Mouse (Mus musculus): Measurements from ENCODE around the gene Dpp4. TPM values are rescaled to one million over a fixed set of nuclear protein-coding genes. Genes with fewer than 3 reads are reported as not detected.
A peak's percentile ranks its signal among the peaks of the same experiment; 100 is the strongest.

The Dpp4 gene
- 5.4 and 5.9 TPM in 2 replicates for total RNA-seq (2014; rRNA removed)
- polyA plus RNA-seq (2015; fragmentation: Nextera tagmentation; extraction: Ambion mirVana) = 2.2 and 3.5 TPM in 2 replicates

DNA sequence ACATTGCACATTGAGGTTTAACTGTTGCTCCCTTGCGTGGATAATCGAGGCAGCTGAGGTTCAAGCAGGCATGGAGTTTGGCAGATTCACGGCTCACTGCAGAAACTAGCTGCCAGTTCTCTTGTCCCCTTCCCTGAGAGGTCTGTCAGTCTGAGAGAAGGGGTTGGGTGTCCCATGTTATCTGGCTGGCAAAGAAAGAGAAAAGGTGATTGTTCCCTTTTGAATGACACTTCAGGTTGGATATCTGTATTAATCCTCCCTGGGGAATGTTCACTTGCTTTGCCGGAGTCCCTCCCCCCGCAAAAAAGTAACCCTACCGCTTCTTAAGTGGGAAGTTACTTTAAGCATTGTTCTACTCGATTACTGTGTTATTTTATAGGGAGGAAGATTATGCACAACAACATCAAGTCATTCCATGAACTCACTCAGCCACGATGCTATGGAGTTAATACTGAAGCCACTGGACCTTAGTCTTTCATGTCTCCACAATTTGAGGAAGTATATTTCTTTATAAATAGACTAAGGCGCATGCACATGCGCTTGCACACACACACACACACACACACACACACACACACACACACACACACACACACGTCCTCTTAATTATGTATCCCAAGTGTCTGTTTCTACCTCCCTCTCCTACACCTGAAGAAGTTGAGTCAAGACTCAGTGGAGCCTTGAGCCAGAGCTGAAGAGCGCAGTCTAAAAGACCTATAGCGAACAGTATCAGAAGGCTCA lies at the start of gene Dpp4:
Gene Dpp4, minus strand, starts transcription at position 151 of the 741 bp plus-strand sequence.
- DNase-seq (ENCODE audit: low spot score) = no peak
- H3K4me3 ChIP-seq (ENCODE audit: low read depth, low read length) = peak within 1 kb of the TSS; percentile 30
- no peaks in the 10 kb centered on the region for H3K36me3 ChIP-seq (ENCODE audit: insufficient read depth, low read length)
- peak within 1 kb of the TSS; percentile 62 for H3K4me2 ChIP-seq (ENCODE audit: low read depth, low read length, poor library complexity, severe bottlenecking)
- H3K27ac ChIP-seq (ENCODE audit: low read depth, low read length) = no peak within 1 kb of the TSS
- peaks cover 3% of the 10 kb centered on the region; the same call in 1 of the 2 replicates for H3K27me3 ChIP-seq (ENCODE audit: insufficient read depth, low read length)
- WGBS = 49% methylated on average over 13 of the region's 13 CpGs
- no peaks in the 10 kb centered on the region for H3K4me1 ChIP-seq (ENCODE audit: insufficient read depth, low read length)
- no peak for TF ChIP-seq CTCF (IDR thresholded peaks at IDR 0.05)
- 0 out of 2 replicates have a peak within 1 kb of the TSS, but pooled peaks have one; percentile 14 for H3K9ac ChIP-seq (replicated peaks; ENCODE audit: low read length, poor library complexity, severe bottlenecking)
- no peaks in the 10 kb centered on the region for H3K9me3 ChIP-seq (ENCODE audit: low read length)
- no peak for ATAC-seq (ENCODE audit: low FRiP score)

DNA sequence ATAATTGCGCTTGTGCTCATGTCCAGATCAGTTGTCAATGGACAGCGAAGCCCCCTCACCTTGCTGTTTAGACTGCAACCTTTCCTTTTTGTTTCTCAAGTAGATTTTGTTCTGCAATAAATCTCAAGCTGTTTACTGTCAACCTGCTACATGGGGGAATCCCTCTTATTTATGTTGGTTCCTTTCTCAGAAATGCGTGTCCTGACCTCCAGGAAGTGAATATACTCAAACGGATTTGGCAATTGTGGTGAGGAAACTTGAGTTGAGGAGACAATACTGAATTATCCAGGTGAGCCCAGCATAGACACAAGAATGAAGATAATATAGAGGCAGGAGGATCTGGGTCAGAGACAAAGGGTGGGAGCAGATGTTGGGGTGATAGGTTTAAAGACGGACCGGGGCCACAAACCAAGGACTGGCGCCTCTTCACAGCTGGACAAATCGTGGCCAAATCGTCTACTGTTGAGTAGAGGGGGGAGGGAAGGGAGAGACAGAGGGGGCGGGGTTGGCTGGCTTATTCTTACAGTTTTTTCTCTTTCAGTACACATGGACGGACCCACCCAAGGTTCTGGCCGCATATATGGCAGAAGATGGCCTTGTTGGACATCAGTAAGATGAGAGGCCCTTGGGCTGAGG lies 48.9 kb upstream of the Dpp4 start:
- H3K9me3 ChIP-seq (ENCODE audit: low read length) = no peaks in the 10 kb centered on the region
- H3K27ac ChIP-seq (ENCODE audit: low read depth, low read length) = no peak overlapping the region
- H3K4me2 ChIP-seq (ENCODE audit: low read depth, low read length, poor library complexity, severe bottlenecking) = no peak overlapping the region
- DNase-seq (ENCODE audit: low spot score) (no peak), ATAC-seq (ENCODE audit: low FRiP score) (no peak)
- no peak overlapping the region for H3K4me3 ChIP-seq (ENCODE audit: low read depth, low read length)
- no peak overlapping the region for H3K9ac ChIP-seq (replicated peaks; ENCODE audit: low read length, poor library complexity, severe bottlenecking)
- no peak for TF ChIP-seq CTCF (IDR thresholded peaks at IDR 0.05)
- H3K4me1 ChIP-seq (ENCODE audit: insufficient read depth, low read length) = no peaks in the 10 kb centered on the region
- no peaks in the 10 kb centered on the region for H3K36me3 ChIP-seq (ENCODE audit: insufficient read depth, low read length)
- 0 out of 2 replicates have a peak, but pooled peaks cover 4% of the 10 kb centered on the region for H3K27me3 ChIP-seq (ENCODE audit: insufficient read depth, low read length)
- 93% methylated on average over 12 of the region's 12 CpGs for WGBS

DNA sequence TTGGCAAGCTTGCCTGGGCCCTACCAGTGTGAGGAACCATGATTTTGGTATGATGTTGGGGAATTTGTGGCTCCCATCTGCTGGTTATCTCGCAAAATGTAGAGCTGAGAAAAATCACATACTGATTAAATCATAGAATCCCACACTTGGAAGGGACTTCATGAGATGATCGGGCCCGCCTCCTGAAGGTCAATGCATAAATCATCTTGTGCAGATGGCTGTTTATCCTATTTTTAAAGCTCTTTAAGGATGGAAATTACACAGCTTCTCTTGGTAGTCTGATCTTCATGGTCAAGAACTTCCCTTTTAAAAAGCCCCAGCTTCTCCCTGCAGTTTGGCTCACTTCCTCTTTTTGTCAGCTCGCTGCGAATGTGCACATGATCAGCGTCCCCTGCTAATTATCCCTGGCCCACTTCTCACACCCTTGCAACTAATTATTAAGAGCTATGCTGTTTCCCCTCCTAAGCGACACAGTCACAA lies 48.2 kb upstream of the Dpp4 start:
- Histone ChIP-seq H3K4me3 (ENCODE audit: low read depth, low read length) (no peak overlapping the region), H3K4me1 (ENCODE audit: insufficient read depth, low read length) (no peaks in the 10 kb centered on the region), H3K9ac (replicated peaks; ENCODE audit: low read length, poor library complexity, severe bottlenecking) (no peak overlapping the region), H3K4me2 (ENCODE audit: low read depth, low read length, poor library complexity, severe bottlenecking) (no peak overlapping the region), H3K27me3 (ENCODE audit: insufficient read depth, low read length) (0 out of 2 replicates have a peak, but pooled peaks cover 4% of the 10 kb centered on the region), H3K36me3 (ENCODE audit: insufficient read depth, low read length) (no peaks in the 10 kb centered on the region), H3K27ac (ENCODE audit: low read depth, low read length) (no peak overlapping the region), H3K9me3 (ENCODE audit: low read length) (no peaks in the 10 kb centered on the region)
- DNase-seq (ENCODE audit: low spot score) (peak; percentile 5), ATAC-seq (ENCODE audit: low FRiP score) (no peak)
- TF ChIP-seq CTCF (IDR thresholded peaks at IDR 0.05) = no peak
- 84% methylated on average over 7 of the region's 7 CpGs for WGBS

DNA sequence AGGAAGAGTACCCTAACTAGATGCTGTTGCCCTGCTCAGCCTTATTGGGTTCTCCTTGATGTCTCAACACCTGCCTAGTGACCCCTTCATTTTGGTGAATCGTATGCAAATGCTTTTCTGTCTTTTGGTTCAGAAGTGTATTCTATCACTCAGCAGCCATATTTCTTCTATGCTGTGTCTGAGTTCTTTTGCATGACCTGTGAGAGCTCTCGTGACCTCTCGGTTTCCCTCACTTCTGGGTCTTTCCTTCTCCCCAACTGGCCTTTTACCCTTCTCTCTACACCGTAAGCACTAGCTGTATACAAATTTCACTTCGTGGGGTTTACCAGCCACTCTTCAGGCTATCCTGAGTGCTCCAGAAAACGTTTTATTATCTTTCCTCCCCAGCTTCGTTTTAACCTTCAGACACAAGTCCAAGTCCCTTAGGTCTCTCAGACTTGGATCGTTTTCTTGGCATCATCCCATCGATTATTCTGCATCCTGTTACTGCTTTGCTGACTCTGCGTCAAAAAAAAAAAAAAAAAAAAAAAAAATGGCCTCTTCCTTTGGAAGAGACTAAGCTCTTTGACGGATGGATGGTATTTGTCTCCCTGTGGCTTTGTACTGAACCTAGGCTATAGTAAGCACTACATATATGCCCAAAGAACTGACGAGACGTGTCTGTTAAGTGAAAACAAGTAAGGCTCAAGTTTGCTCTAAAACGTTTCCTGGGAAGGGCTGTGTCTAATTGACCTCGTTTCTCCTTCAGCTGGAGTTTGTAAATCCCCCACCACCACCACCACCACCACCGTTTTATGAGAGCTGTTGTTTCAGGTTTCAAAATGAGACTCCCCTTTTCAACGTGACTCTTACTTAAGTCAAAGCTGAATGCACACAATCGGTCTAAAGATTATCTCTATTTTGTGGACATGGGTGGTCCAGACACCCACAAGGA lies 47.5 kb upstream of the Dpp4 start:
- no peak overlapping the region for H3K9ac ChIP-seq (replicated peaks; ENCODE audit: low read length, poor library complexity, severe bottlenecking)
- H3K27ac ChIP-seq (ENCODE audit: low read depth, low read length) = no peak overlapping the region
- ATAC-seq (ENCODE audit: low FRiP score) = no peak
- TF ChIP-seq CTCF (IDR thresholded peaks at IDR 0.05) = no peak
- 0 out of 2 replicates have a peak, but pooled peaks cover 4% of the 10 kb centered on the region for H3K27me3 ChIP-seq (ENCODE audit: insufficient read depth, low read length)
- H3K9me3 ChIP-seq (ENCODE audit: low read length) = no peaks in the 10 kb centered on the region
- no peaks in the 10 kb centered on the region for H3K4me1 ChIP-seq (ENCODE audit: insufficient read depth, low read length)
- no peak overlapping the region for H3K4me2 ChIP-seq (ENCODE audit: low read depth, low read length, poor library complexity, severe bottlenecking)
- no peaks in the 10 kb centered on the region for H3K36me3 ChIP-seq (ENCODE audit: insufficient read depth, low read length)
- 66% methylated on average over 18 of the region's 18 CpGs for WGBS
- H3K4me3 ChIP-seq (ENCODE audit: low read depth, low read length) = no peak overlapping the region
- DNase-seq (ENCODE audit: low spot score) = peak; percentile 42

DNA sequence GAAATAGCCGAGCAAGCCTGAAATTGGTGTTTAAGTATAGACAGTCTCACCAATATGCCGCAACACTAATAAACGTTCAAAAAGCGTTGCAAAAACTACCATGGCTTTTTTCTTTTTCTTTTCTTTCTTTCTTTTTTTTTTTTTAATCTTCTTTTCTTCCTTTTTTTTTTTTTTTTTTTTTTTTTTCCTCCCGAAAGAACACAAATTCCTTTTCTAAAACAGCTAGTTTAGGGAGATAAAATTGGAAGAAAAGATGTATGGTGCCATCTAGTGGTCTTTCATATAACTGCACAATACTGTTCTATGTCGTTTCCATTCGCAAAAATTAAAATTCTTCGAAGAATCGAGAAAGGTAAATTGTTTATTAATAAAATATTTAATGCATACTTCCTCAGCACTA lies 46.0 kb upstream of the Dpp4 start:
- WGBS = 28% methylated on average over 9 of the region's 9 CpGs
- no peak for ATAC-seq (ENCODE audit: low FRiP score)

More for the DNA sequence above, 46.0 kb upstream of the Dpp4 start:
- no peaks in the 10 kb centered on the region for H3K4me1 ChIP-seq (ENCODE audit: insufficient read depth, low read length)
- no peak overlapping the region for H3K4me2 ChIP-seq (ENCODE audit: low read depth, low read length, poor library complexity, severe bottlenecking)
- no peak overlapping the region for H3K4me3 ChIP-seq (ENCODE audit: low read depth, low read length)
- 0 out of 2 replicates have a peak, but pooled peaks cover 4% of the 10 kb centered on the region for H3K27me3 ChIP-seq (ENCODE audit: insufficient read depth, low read length)
- no peaks in the 10 kb centered on the region for H3K36me3 ChIP-seq (ENCODE audit: insufficient read depth, low read length)
- DNase-seq (ENCODE audit: low spot score) = peak; percentile 68
- no peaks in the 10 kb centered on the region for H3K9me3 ChIP-seq (ENCODE audit: low read length)
- H3K9ac ChIP-seq (replicated peaks; ENCODE audit: low read length, poor library complexity, severe bottlenecking) = no peak overlapping the region
- TF ChIP-seq CTCF (IDR thresholded peaks at IDR 0.05) = peak; percentile 78
- no peak overlapping the region for H3K27ac ChIP-seq (ENCODE audit: low read depth, low read length)
